Comparison of ENCODE assay signal across 24 mouse cellular contexts in genomic region chr7:37961247-37961646, GRCm38 (mm10).
DNase-seq lines count a peak whose midpoint lies in the region; ATAC-seq and TF ChIP-seq lines count a peak whose summit lies in the region.
"Had no signal": no experiment of that assay in that cellular context is flagged by ENCODE, and none has a peak within 500 bp of the region (broad histone marks: within the 10 kb centered on the region; RNA-seq: fewer than 3 reads in every experiment).

No protein-coding gene starts in this region.

- no peaks in the 10 kb centered on the region for H3K4me1 ChIP-seq in intestine, embryonic 14.5 days (replicated peaks; ENCODE audit: control insufficient read depth, insufficient read depth, low read length)
- no peaks in the 10 kb centered on the region for H3K4me1 ChIP-seq in intestine, embryonic 15.5 days (replicated peaks)
- H3K4me1 ChIP-seq in kidney, embryonic 16.5 days (ENCODE audit: insufficient read depth, low read length): no peaks in the 10 kb centered on the region
- H3K4me1 ChIP-seq in kidney, embryonic 14.5 days (ENCODE audit: control insufficient read depth, insufficient read depth, low read length): no peaks in the 10 kb centered on the region
- H3K4me1 ChIP-seq in liver, adult 2 months (ENCODE audit: control insufficient read depth, insufficient read depth, low read length): peaks cover 9% of the 10 kb centered on the region
- no peaks in the 10 kb centered on the region for H3K4me1 ChIP-seq in liver, embryonic 11.5 days (replicated peaks; ENCODE audit: control insufficient read depth, insufficient read depth, low read length)
- no peaks in the 10 kb centered on the region for H3K4me1 ChIP-seq in liver, postnatal 0 days (ENCODE audit: insufficient read depth)
- H3K4me1 ChIP-seq in liver, embryonic 12.5 days: no peaks in the 10 kb centered on the region
- H3K4me1 ChIP-seq: embryonic facial prominence, embryonic 13.5 days; embryonic facial prominence, embryonic 15.5 days; forebrain, embryonic 10.5 days; forebrain, embryonic 12.5 days had no signal

- TF ChIP-seq POLR2A in liver, adult 2 months (IDR thresholded peaks at IDR 0.05; ENCODE audit: extremely low read depth, insufficient read depth, low read length): no peak

- H3K4me3 ChIP-seq in intestine, embryonic 14.5 days (ENCODE audit: low read depth, low read length): no peak overlapping the region
- no peak overlapping the region for H3K4me3 ChIP-seq in intestine, embryonic 15.5 days (replicated peaks)
- no peak overlapping the region for H3K4me3 ChIP-seq in kidney, embryonic 16.5 days (ENCODE audit: low read length)
- H3K4me3 ChIP-seq in kidney, embryonic 14.5 days (ENCODE audit: low read length): no peak overlapping the region
- no peak overlapping the region for H3K4me3 ChIP-seq in liver, adult 2 months (ENCODE audit: insufficient read depth, low read depth, low read length)
- H3K4me3 ChIP-seq in liver, embryonic 11.5 days (ENCODE audit: low read depth, low read length): no peak overlapping the region
- H3K4me3 ChIP-seq in liver, postnatal 0 days (ENCODE audit: low read depth, low read length): no peak overlapping the region
- no peak overlapping the region for H3K4me3 ChIP-seq in liver, embryonic 12.5 days
- H3K4me3 ChIP-seq: embryonic facial prominence, embryonic 13.5 days; embryonic facial prominence, embryonic 15.5 days; erythroblast, embryonic 14.5 days; forebrain, embryonic 10.5 days; forebrain, embryonic 12.5 days had no signal

- no peak for ATAC-seq in intestine, embryonic 14.5 days (replicated peaks; ENCODE audit: low FRiP score, low TSS enrichment, low read depth)
- no peak for ATAC-seq in intestine, embryonic 15.5 days
- ATAC-seq in kidney, embryonic 16.5 days (ENCODE audit: low FRiP score, low TSS enrichment): no peak
- ATAC-seq in kidney, embryonic 14.5 days (ENCODE audit: low FRiP score, low TSS enrichment): no peak
- ATAC-seq in liver, embryonic 11.5 days (replicated peaks; ENCODE audit: low FRiP score): no peak
- ATAC-seq in liver, postnatal 0 days: peak; percentile 55; the same call in 1 of the 2 replicates
- ATAC-seq in liver, embryonic 12.5 days: no peak
- ATAC-seq: forebrain, embryonic 14.5 days had no signal

- no peak overlapping the region for H3K9ac ChIP-seq in intestine, embryonic 14.5 days (ENCODE audit: low read length)
- H3K9ac ChIP-seq in intestine, embryonic 15.5 days: no peak overlapping the region
- no peak overlapping the region for H3K9ac ChIP-seq in kidney, embryonic 16.5 days (replicated peaks; ENCODE audit: low read length)
- no peak overlapping the region for H3K9ac ChIP-seq in kidney, embryonic 14.5 days (ENCODE audit: low read depth, low read length)
- H3K9ac ChIP-seq in liver, adult 2 months (ENCODE audit: low read depth, low read length): no peak overlapping the region
- H3K9ac ChIP-seq in liver, embryonic 11.5 days (ENCODE audit: low read depth, low read length): no peak overlapping the region
- no peak overlapping the region for H3K9ac ChIP-seq in liver, postnatal 0 days (replicated peaks)
- H3K9ac ChIP-seq in liver, embryonic 12.5 days: no peak overlapping the region
- H3K9ac ChIP-seq: embryonic facial prominence, embryonic 13.5 days; embryonic facial prominence, embryonic 15.5 days; forebrain, embryonic 12.5 days had no signal

- no peaks in the 10 kb centered on the region for H3K9me3 ChIP-seq in intestine, embryonic 14.5 days (ENCODE audit: control insufficient read depth, low read length)
- H3K9me3 ChIP-seq in intestine, embryonic 15.5 days: no peaks in the 10 kb centered on the region
- peaks cover 4% of the 10 kb centered on the region; the same call in 1 of the 2 replicates for H3K9me3 ChIP-seq in kidney, embryonic 16.5 days (ENCODE audit: low read length)
- H3K9me3 ChIP-seq in kidney, embryonic 14.5 days (ENCODE audit: control insufficient read depth, low read length): no peaks in the 10 kb centered on the region
- no peaks in the 10 kb centered on the region for H3K9me3 ChIP-seq in liver, embryonic 11.5 days (ENCODE audit: control insufficient read depth, low read length)
- H3K9me3 ChIP-seq in liver, postnatal 0 days (ENCODE audit: low read length): no peaks in the 10 kb centered on the region
- no peaks in the 10 kb centered on the region for H3K9me3 ChIP-seq in liver, embryonic 12.5 days (replicated peaks)
- H3K9me3 ChIP-seq: embryonic facial prominence, embryonic 13.5 days; embryonic facial prominence, embryonic 15.5 days; forebrain, embryonic 10.5 days; forebrain, embryonic 12.5 days had no signal

- H3K27me3 ChIP-seq in intestine, embryonic 14.5 days (replicated peaks; ENCODE audit: control insufficient read depth, insufficient read depth, low read length): no peaks in the 10 kb centered on the region
- no peaks in the 10 kb centered on the region for H3K27me3 ChIP-seq in intestine, embryonic 15.5 days (replicated peaks)
- H3K27me3 ChIP-seq in kidney, embryonic 16.5 days (ENCODE audit: insufficient read depth, low read length): no peaks in the 10 kb centered on the region
- H3K27me3 ChIP-seq in kidney, embryonic 14.5 days (ENCODE audit: control insufficient read depth, insufficient read depth, low read length): no peaks in the 10 kb centered on the region
- H3K27me3 ChIP-seq in liver, adult 2 months (ENCODE audit: control insufficient read depth, insufficient read depth, low read length): no peaks in the 10 kb centered on the region
- no peaks in the 10 kb centered on the region for H3K27me3 ChIP-seq in liver, embryonic 11.5 days (replicated peaks; ENCODE audit: control insufficient read depth, insufficient read depth, low read length)
- no peaks in the 10 kb centered on the region for H3K27me3 ChIP-seq in liver, postnatal 0 days (ENCODE audit: insufficient read depth, low read length)
- no peaks in the 10 kb centered on the region for H3K27me3 ChIP-seq in liver, embryonic 12.5 days (replicated peaks)
- H3K27me3 ChIP-seq: embryonic facial prominence, embryonic 13.5 days; embryonic facial prominence, embryonic 15.5 days; forebrain, embryonic 12.5 days had no signal

- peak; percentile 29 for DNase-seq in intestine, embryonic 14.5 days (ENCODE audit: low spot score)
- peak; percentile 87 for DNase-seq in liver, adult 2 months (ENCODE audit: extremely low read depth, low read depth, low spot score)
- no peak for DNase-seq in liver, embryonic 11.5 days (ENCODE audit: low spot score)
- no peak for DNase-seq in liver, postnatal 0 days
- DNase-seq: adrenal gland, adult 2 months; adrenal gland, postnatal 10 days; adrenal gland, postnatal 25 days; cerebellum, adult 11 months; cerebellum, adult 18-20 months; cerebellum, adult 8-10 months; cerebellum, adult 9-11 months; cerebellum, postnatal 14 days; cerebellum, postnatal 36 days; embryo, embryonic 11 days had no signal

- 92% methylated on average over 11 of the region's 11 CpGs for WGBS in intestine, embryonic 14.5 days
- WGBS in intestine, embryonic 15.5 days: 85% methylated on average over 11 of the region's 11 CpGs
- 78% methylated on average over 11 of the region's 11 CpGs for WGBS in kidney, embryonic 16.5 days
- 86% methylated on average over 11 of the region's 11 CpGs for WGBS in kidney, embryonic 14.5 days
- WGBS in liver, adult 2 months: 43% methylated on average over 11 of the region's 11 CpGs
- WGBS in liver, embryonic 11.5 days: 89% methylated on average over 11 of the region's 11 CpGs
- WGBS in liver, postnatal 0 days (ENCODE audit: insufficient replicate concordance): 68% methylated on average over 11 of the region's 11 CpGs
- 89% methylated on average over 11 of the region's 11 CpGs for WGBS in liver, embryonic 12.5 days (ENCODE audit: insufficient replicate concordance)

- TF ChIP-seq EP300 in liver, postnatal 0 days (IDR thresholded peaks at IDR 0.05; ENCODE audit: low read depth): no peak

- no peak overlapping the region for H3K4me2 ChIP-seq in intestine, embryonic 14.5 days (ENCODE audit: low read length)
- no peak overlapping the region for H3K4me2 ChIP-seq in intestine, embryonic 15.5 days (replicated peaks)
- no peak overlapping the region for H3K4me2 ChIP-seq in kidney, embryonic 16.5 days (replicated peaks; ENCODE audit: low read depth, low read length)
- no peak overlapping the region for H3K4me2 ChIP-seq in kidney, embryonic 14.5 days (replicated peaks; ENCODE audit: low read depth, low read length)
- H3K4me2 ChIP-seq in liver, embryonic 11.5 days: no peak overlapping the region
- no peak overlapping the region for H3K4me2 ChIP-seq in liver, postnatal 0 days (ENCODE audit: low read depth, low read length)
- no peak overlapping the region for H3K4me2 ChIP-seq in liver, embryonic 12.5 days
- H3K4me2 ChIP-seq: embryonic facial prominence, embryonic 13.5 days; embryonic facial prominence, embryonic 15.5 days; forebrain, embryonic 12.5 days had no signal

- H3K79me2 ChIP-seq in liver, adult 2 months (ENCODE audit: control insufficient read depth, insufficient read depth, low read length): no peaks in the 10 kb centered on the region; the same call in 1 of the 2 replicates

- no peak overlapping the region for H3K27ac ChIP-seq in intestine, embryonic 14.5 days (ENCODE audit: low read depth)
- H3K27ac ChIP-seq in intestine, embryonic 15.5 days: no peak overlapping the region
- 0 out of 2 replicates have a peak overlapping the region, but pooled peaks have one; percentile 18 for H3K27ac ChIP-seq in kidney, embryonic 16.5 days (ENCODE audit: low read length)
- H3K27ac ChIP-seq in kidney, embryonic 14.5 days (ENCODE audit: low read depth, low read length): no peak overlapping the region
- H3K27ac ChIP-seq in liver, adult 2 months (replicated peaks; ENCODE audit: insufficient read depth, low read depth, low read length): no peak overlapping the region
- H3K27ac ChIP-seq in liver, embryonic 11.5 days (ENCODE audit: low read depth, low read length): no peak overlapping the region
- no peak overlapping the region for H3K27ac ChIP-seq in liver, postnatal 0 days (ENCODE audit: low read depth)
- H3K27ac ChIP-seq in liver, embryonic 12.5 days: no peak overlapping the region
- H3K27ac ChIP-seq: embryonic facial prominence, embryonic 13.5 days; embryonic facial prominence, embryonic 15.5 days; forebrain, embryonic 10.5 days; forebrain, embryonic 12.5 days had no signal

- no peak; the same call in 1 of the 2 replicates for TF ChIP-seq CTCF in liver, adult 2 months (IDR thresholded peaks at IDR 0.05; ENCODE audit: low read depth, low read length)
- no peak for TF ChIP-seq CTCF in liver, postnatal 0 days (IDR thresholded peaks at IDR 0.05; ENCODE audit: low read depth)

- H3K36me3 ChIP-seq in intestine, embryonic 14.5 days (ENCODE audit: control insufficient read depth, insufficient read depth, low read length): peaks cover 68% of the 10 kb centered on the region
- H3K36me3 ChIP-seq in intestine, embryonic 15.5 days: peaks cover 13% of the 10 kb centered on the region
- peaks cover 46% of the 10 kb centered on the region for H3K36me3 ChIP-seq in kidney, embryonic 16.5 days (ENCODE audit: insufficient read depth, low read length)
- H3K36me3 ChIP-seq in kidney, embryonic 14.5 days (ENCODE audit: control insufficient read depth, insufficient read depth, low read length): peaks cover 47% of the 10 kb centered on the region
- H3K36me3 ChIP-seq in liver, adult 2 months (ENCODE audit: control insufficient read depth, insufficient read depth, low read length): peaks cover 45% of the 10 kb centered on the region
- H3K36me3 ChIP-seq in liver, embryonic 11.5 days (ENCODE audit: control insufficient read depth, insufficient read depth, low read length): peaks cover 27% of the 10 kb centered on the region
- H3K36me3 ChIP-seq in liver, postnatal 0 days (replicated peaks; ENCODE audit: insufficient read depth, low read length): peaks cover 34% of the 10 kb centered on the region
- peaks cover 75% of the 10 kb centered on the region for H3K36me3 ChIP-seq in liver, embryonic 12.5 days

Comparison
In these comparisons a context has a peak if more than half of its experiments do, and no peak if none do; other contexts are left out.
1. DNase-seq: peak in intestine, embryonic 14.5 days (single experiment) and liver, adult 2 months (single experiment); none in liver, embryonic 11.5 days (single experiment) and liver, postnatal 0 days (single experiment).